Mouse (Mus musculus): ENCODE measurements around the gene Ugt1a6b. TPM values are rescaled to one million over a fixed set of nuclear protein-coding genes. Genes with fewer than 3 reads are reported as not detected.
"Not testable (repeated sequence)": the region's sequence is repeated elsewhere in the genome, so short reads cannot be mapped to it uniquely, and the experiment has no call there.

Ugt1a6b gene
- polyA plus RNA-seq, 1 experiment from 2014 or later = not detected

- Histone ChIP-seq H3K27ac (ENCODE audit: low read depth, low read length) (no peak within 1 kb of the TSS), H3K4me2 (replicated peaks; ENCODE audit: low read depth, low read length) (no peak within 1 kb of the TSS), H3K9me3 (ENCODE audit: control insufficient read depth, low read length) (no peaks in the 10 kb centered on the region), H3K4me3 (ENCODE audit: low read length) (no peak within 1 kb of the TSS), H3K36me3 (ENCODE audit: control insufficient read depth, insufficient read depth, low read length) (no peaks in the 10 kb centered on the region), H3K4me1 (ENCODE audit: control insufficient read depth, insufficient read depth, low read length) (no peaks in the 10 kb centered on the region), H3K9ac (ENCODE audit: low read depth, low read length) (no peak within 1 kb of the TSS), H3K27me3 (ENCODE audit: control insufficient read depth, insufficient read depth, low read length) (no peaks in the 10 kb centered on the region)
- WGBS = 80% methylated on average over 3 of the region's 3 CpGs
- no peak for ATAC-seq (ENCODE audit: low FRiP score, low TSS enrichment)
Measured at GRCm38 (mm10) chr1:88087513-88087912, 15.5 kb upstream of the Ugt1a6b start, which contains the start of gene Ugt1a8. TSS of gene Ugt1a8 (plus strand) at chr1:88087813.

- ATAC-seq (ENCODE audit: low FRiP score, low TSS enrichment) = no peak
- H3K4me2 ChIP-seq (replicated peaks; ENCODE audit: low read depth, low read length) = no peak overlapping the region
- no peak overlapping the region for H3K27ac ChIP-seq (ENCODE audit: low read depth, low read length)
- no peak overlapping the region for H3K4me3 ChIP-seq (ENCODE audit: low read length)
- peaks cover 4% of the 10 kb centered on the region; the same call in 1 of the 2 replicates for H3K4me1 ChIP-seq (ENCODE audit: control insufficient read depth, insufficient read depth, low read length)
- H3K9ac ChIP-seq (ENCODE audit: low read depth, low read length) = no peak overlapping the region
- no peaks in the 10 kb centered on the region for H3K9me3 ChIP-seq (ENCODE audit: control insufficient read depth, low read length)
- no peaks in the 10 kb centered on the region for H3K36me3 ChIP-seq (ENCODE audit: control insufficient read depth, insufficient read depth, low read length)
- no peaks in the 10 kb centered on the region for H3K27me3 ChIP-seq (ENCODE audit: control insufficient read depth, insufficient read depth, low read length)
Measured at GRCm38 (mm10) chr1:88092341-88092740, 10.7 kb upstream of the Ugt1a6b start.

- not testable (repeated sequence) for H3K36me3 ChIP-seq (ENCODE audit: control insufficient read depth, insufficient read depth, low read length); H3K9me3 ChIP-seq (ENCODE audit: control insufficient read depth, low read length); H3K9ac ChIP-seq (ENCODE audit: low read depth, low read length); H3K27me3 ChIP-seq (ENCODE audit: control insufficient read depth, insufficient read depth, low read length); H3K4me1 ChIP-seq (ENCODE audit: control insufficient read depth, insufficient read depth, low read length); H3K4me3 ChIP-seq (ENCODE audit: low read length); H3K4me2 ChIP-seq (replicated peaks; ENCODE audit: low read depth, low read length)
- H3K27ac ChIP-seq (ENCODE audit: low read depth, low read length) = peak overlapping the region; percentile 67; the same call in 1 of the 2 replicates
- WGBS = 66% methylated on average over 3 of the region's 3 CpGs
- ATAC-seq (ENCODE audit: low FRiP score, low TSS enrichment) = peak; percentile 70; the same call in 1 of the 2 replicates
Measured at GRCm38 (mm10) chr1:88094270-88094676, 8.8 kb upstream of the Ugt1a6b start.

- peaks cover 4% of the 10 kb centered on the region; the same call in 1 of the 2 replicates for H3K4me1 ChIP-seq (ENCODE audit: control insufficient read depth, insufficient read depth, low read length)
- no peaks in the 10 kb centered on the region for H3K9me3 ChIP-seq (ENCODE audit: control insufficient read depth, low read length)
- no peaks in the 10 kb centered on the region for H3K27me3 ChIP-seq (ENCODE audit: control insufficient read depth, insufficient read depth, low read length)
- H3K36me3 ChIP-seq (ENCODE audit: control insufficient read depth, insufficient read depth, low read length) = no peaks in the 10 kb centered on the region
- WGBS = 16% methylated on average over 10 of the region's 10 CpGs
- no peak within 1 kb of the TSS; the same call in 1 of the 2 replicates for H3K4me3 ChIP-seq (ENCODE audit: low read length)
- peak within 1 kb of the TSS; percentile 29 for H3K4me2 ChIP-seq (replicated peaks; ENCODE audit: low read depth, low read length)
- peak within 1 kb of the TSS; percentile 67 for H3K27ac ChIP-seq (ENCODE audit: low read depth, low read length)
- no peak within 1 kb of the TSS for H3K9ac ChIP-seq (ENCODE audit: low read depth, low read length)
- peak; percentile 86 for ATAC-seq (ENCODE audit: low FRiP score, low TSS enrichment)
Measured at GRCm38 (mm10) chr1:88094941-88095492, 8.0 kb upstream of the Ugt1a6b start, which contains the start of gene Ugt1a7c. TSS of gene Ugt1a7c (plus strand) at chr1:88095062.

GRCm38 (mm10) chr1:88098546-88098945, 4.5 kb upstream of the Ugt1a6b start:
- WGBS = 84% methylated on average over 3 of the region's 3 CpGs
- not testable (repeated sequence) for H3K9ac ChIP-seq (ENCODE audit: low read depth, low read length); H3K36me3 ChIP-seq (ENCODE audit: control insufficient read depth, insufficient read depth, low read length); H3K27ac ChIP-seq (ENCODE audit: low read depth, low read length); H3K4me2 ChIP-seq (replicated peaks; ENCODE audit: low read depth, low read length); H3K27me3 ChIP-seq (ENCODE audit: control insufficient read depth, insufficient read depth, low read length); ATAC-seq (ENCODE audit: low FRiP score, low TSS enrichment); H3K9me3 ChIP-seq (ENCODE audit: control insufficient read depth, low read length); H3K4me1 ChIP-seq (ENCODE audit: control insufficient read depth, insufficient read depth, low read length); H3K4me3 ChIP-seq (ENCODE audit: low read length)

- not testable (repeated sequence) for H3K4me2 ChIP-seq (replicated peaks; ENCODE audit: low read depth, low read length); H3K36me3 ChIP-seq (ENCODE audit: control insufficient read depth, insufficient read depth, low read length); H3K27ac ChIP-seq (ENCODE audit: low read depth, low read length); ATAC-seq (ENCODE audit: low FRiP score, low TSS enrichment); H3K4me1 ChIP-seq (ENCODE audit: control insufficient read depth, insufficient read depth, low read length); H3K9me3 ChIP-seq (ENCODE audit: control insufficient read depth, low read length); H3K9ac ChIP-seq (ENCODE audit: low read depth, low read length); H3K27me3 ChIP-seq (ENCODE audit: control insufficient read depth, insufficient read depth, low read length); H3K4me3 ChIP-seq (ENCODE audit: low read length)
- 79% methylated on average over 2 of the region's 2 CpGs for WGBS
Measured at GRCm38 (mm10) chr1:88099691-88100090, 3.4 kb upstream of the Ugt1a6b start.

- H3K36me3 ChIP-seq (ENCODE audit: control insufficient read depth, insufficient read depth, low read length); ATAC-seq (ENCODE audit: low FRiP score, low TSS enrichment); H3K4me1 ChIP-seq (ENCODE audit: control insufficient read depth, insufficient read depth, low read length); H3K9ac ChIP-seq (ENCODE audit: low read depth, low read length); H3K4me3 ChIP-seq (ENCODE audit: low read length); H3K4me2 ChIP-seq (replicated peaks; ENCODE audit: low read depth, low read length); H3K9me3 ChIP-seq (ENCODE audit: control insufficient read depth, low read length); H3K27ac ChIP-seq (ENCODE audit: low read depth, low read length); H3K27me3 ChIP-seq (ENCODE audit: control insufficient read depth, insufficient read depth, low read length): not testable (repeated sequence)
- WGBS = 80% methylated on average over 5 of the region's 5 CpGs
Measured at GRCm38 (mm10) chr1:88103697-88104468, 831 bp downstream of the Ugt1a6b start.

- Histone ChIP-seq H3K27ac (ENCODE audit: low read depth, low read length) (no peak overlapping the region), H3K4me2 (replicated peaks; ENCODE audit: low read depth, low read length) (no peak overlapping the region), H3K4me3 (ENCODE audit: low read length) (no peak overlapping the region), H3K9ac (ENCODE audit: low read depth, low read length) (no peak overlapping the region), H3K9me3 (ENCODE audit: control insufficient read depth, low read length) (no peaks in the 10 kb centered on the region), H3K36me3 (ENCODE audit: control insufficient read depth, insufficient read depth, low read length) (no peaks in the 10 kb centered on the region), H3K4me1 (ENCODE audit: control insufficient read depth, insufficient read depth, low read length) (no peaks in the 10 kb centered on the region), H3K27me3 (ENCODE audit: control insufficient read depth, insufficient read depth, low read length) (no peaks in the 10 kb centered on the region)
- WGBS = 88% methylated on average over 1 of the region's 1 CpGs
- no peak for ATAC-seq (ENCODE audit: low FRiP score, low TSS enrichment)
Measured at GRCm38 (mm10) chr1:88104667-88105430, 1.8 kb downstream of the Ugt1a6b start.

- H3K27me3 ChIP-seq (ENCODE audit: control insufficient read depth, insufficient read depth, low read length) = no peaks in the 10 kb centered on the region
- H3K9ac ChIP-seq (ENCODE audit: low read depth, low read length) = no peak overlapping the region
- 44% methylated on average over 2 of the region's 2 CpGs for WGBS
- no peak overlapping the region for H3K4me2 ChIP-seq (replicated peaks; ENCODE audit: low read depth, low read length)
- no peak overlapping the region for H3K4me3 ChIP-seq (ENCODE audit: low read length)
- H3K36me3 ChIP-seq (ENCODE audit: control insufficient read depth, insufficient read depth, low read length) = no peaks in the 10 kb centered on the region
- ATAC-seq (ENCODE audit: low FRiP score, low TSS enrichment) = no peak
- H3K27ac ChIP-seq (ENCODE audit: low read depth, low read length) = no peak overlapping the region
- H3K9me3 ChIP-seq (ENCODE audit: control insufficient read depth, low read length) = no peaks in the 10 kb centered on the region
- H3K4me1 ChIP-seq (ENCODE audit: control insufficient read depth, insufficient read depth, low read length) = no peaks in the 10 kb centered on the region
Measured at GRCm38 (mm10) chr1:88105656-88106055, 2.6 kb downstream of the Ugt1a6b start.
